21 mouse cellular contexts compared by ENCODE assay signal in genomic region chr1:122459056-122459455, GRCm38 (mm10).
A peak's percentile ranks its signal among the peaks of the same experiment; 100 is the strongest.
DNase-seq lines count a peak whose midpoint lies in the region; ATAC-seq and TF ChIP-seq lines count a peak whose summit lies in the region.
"Had no signal": no experiment of that assay in that cellular context is flagged by ENCODE, and none has a peak within 500 bp of the region (broad histone marks: within the 10 kb centered on the region; RNA-seq: fewer than 3 reads in every experiment).

No protein-coding gene starts in this region.

- ATAC-seq in hindbrain, postnatal 0 days: no peak
- ATAC-seq in midbrain, embryonic 13.5 days: no peak
- ATAC-seq: activated CD4-positive, CD25-positive, alpha-beta regulatory T cell, adult 4 months; CD4-positive, CD25-positive, alpha-beta regulatory T cell, adult 4 months; Patski had no signal

- H3K9me3 ChIP-seq in hindbrain, postnatal 0 days (ENCODE audit: low read length): no peaks in the 10 kb centered on the region
- H3K9me3 ChIP-seq in hindbrain, embryonic 10.5 days: no peaks in the 10 kb centered on the region
- no peaks in the 10 kb centered on the region for H3K9me3 ChIP-seq in midbrain, embryonic 13.5 days

- WGBS in hindbrain, postnatal 0 days: 56% methylated on average over 2 of the region's 2 CpGs
- WGBS in hindbrain, embryonic 10.5 days: 81% methylated on average over 2 of the region's 2 CpGs
- 88% methylated on average over 2 of the region's 2 CpGs for WGBS in midbrain, embryonic 13.5 days

- TF ChIP-seq CTCF in hindbrain, postnatal 0 days (IDR thresholded peaks at IDR 0.05; ENCODE audit: low read depth): no peak

- no peaks in the 10 kb centered on the region for H3K27me3 ChIP-seq in hindbrain, postnatal 0 days (ENCODE audit: insufficient read depth, low read length)
- H3K27me3 ChIP-seq in hindbrain, embryonic 10.5 days (ENCODE audit: insufficient read depth, poor library complexity, severe bottlenecking): no peaks in the 10 kb centered on the region
- no peaks in the 10 kb centered on the region for H3K27me3 ChIP-seq in midbrain, embryonic 13.5 days
- H3K27me3 ChIP-seq: CH12.LX, Patski had no signal

- H3K36me3 ChIP-seq in hindbrain, postnatal 0 days (ENCODE audit: insufficient read depth, low read length): no peaks in the 10 kb centered on the region
- no peaks in the 10 kb centered on the region for H3K36me3 ChIP-seq in hindbrain, embryonic 10.5 days
- H3K36me3 ChIP-seq in midbrain, embryonic 13.5 days: no peaks in the 10 kb centered on the region
- H3K36me3 ChIP-seq: G1E had no signal

- no peak overlapping the region for H3K9ac ChIP-seq in hindbrain, postnatal 0 days (replicated peaks; ENCODE audit: low read length)
- no peak overlapping the region for H3K9ac ChIP-seq in midbrain, embryonic 13.5 days (replicated peaks)

- H3K27ac ChIP-seq in hindbrain, postnatal 0 days: no peak overlapping the region
- H3K27ac ChIP-seq in hindbrain, embryonic 10.5 days: no peak overlapping the region
- no peak overlapping the region for H3K27ac ChIP-seq in midbrain, embryonic 13.5 days

- peak; percentile 81 for DNase-seq in cerebellum, adult 9-10 months
- no peak for DNase-seq in cerebellum, adult 9-11 months
- peak; percentile 21 for DNase-seq in hindbrain, postnatal 0 days (ENCODE audit: low spot score)
- no peak for DNase-seq in hindbrain, embryonic 10.5 days (ENCODE audit: low spot score)
- DNase-seq in brain, adult 2 months (ENCODE audit: low read depth, low spot score): peak; percentile 47
- DNase-seq: adrenal gland, adult 2 months; adrenal gland, adult 8-10 months; adrenal gland, postnatal 10 days; adrenal gland, postnatal 14 days; adrenal gland, postnatal 25 days; adrenal gland, postnatal 36 days; B cell, adult 2 months; cerebellum, adult 11 months; cerebellum, adult 11-12 months; cerebellum, adult 18-20 months had no signal

- no peak overlapping the region for H3K4me2 ChIP-seq in hindbrain, postnatal 0 days (ENCODE audit: low read depth, low read length)
- no peak overlapping the region for H3K4me2 ChIP-seq in midbrain, embryonic 13.5 days (replicated peaks)

- no peaks in the 10 kb centered on the region for H3K4me1 ChIP-seq in hindbrain, postnatal 0 days (ENCODE audit: insufficient read depth, low read length)
- H3K4me1 ChIP-seq in hindbrain, embryonic 10.5 days (replicated peaks): no peaks in the 10 kb centered on the region
- H3K4me1 ChIP-seq in midbrain, embryonic 13.5 days (replicated peaks): 0 out of 2 replicates have a peak, but pooled peaks cover 3% of the 10 kb centered on the region

- H3K4me3 ChIP-seq in hindbrain, postnatal 0 days (ENCODE audit: low read length): no peak overlapping the region
- no peak overlapping the region for H3K4me3 ChIP-seq in hindbrain, embryonic 10.5 days
- H3K4me3 ChIP-seq in midbrain, embryonic 13.5 days (replicated peaks): no peak overlapping the region

Comparison
In these comparisons a context has a peak if more than half of its experiments do, and no peak if none do; other contexts are left out.
1. DNase-seq: peak in cerebellum, adult 9-10 months (single experiment), hindbrain, postnatal 0 days (single experiment) and brain, adult 2 months (single experiment); none in cerebellum, adult 9-11 months (single experiment) and hindbrain, embryonic 10.5 days (single experiment).